Mouse (Mus musculus): ENCODE measurements at regions not wholly inside any gene's neighbourhood (a gene's known extent, or its start where the extent isn't known, plus 50 kb on each side); places are given as distances from the start of the nearest gene placed in this dataset.
A peak's percentile ranks its signal among the peaks of the same experiment; 100 is the strongest.

GRCm38 (mm10) chr10:17512487-17512886 is 210.5 kb upstream of the Cited2 start:
- ATAC-seq (ENCODE audit: low FRiP score, low read depth) (no peak), DNase-seq (ENCODE audit: low spot score) (no peak)
- no peaks in the 10 kb centered on the region for H3K27me3 ChIP-seq (ENCODE audit: control insufficient read depth, insufficient read depth, low read length)
- no peak for TF ChIP-seq POLR2A (IDR thresholded peaks at IDR 0.05; ENCODE audit: borderline replicate concordance, extremely low read depth, insufficient read depth, insufficient read length)
- no peak overlapping the region for H3K4me2 ChIP-seq (replicated peaks; ENCODE audit: low read depth, low read length, severe bottlenecking)
- H3K9ac ChIP-seq (ENCODE audit: low read depth, low read length, severe bottlenecking): no peak overlapping the region
- H3K27ac ChIP-seq (replicated peaks; ENCODE audit: low read depth, low read length): no peak overlapping the region
- H3K4me3 ChIP-seq (replicated peaks; ENCODE audit: low read length): no peak overlapping the region
- no peaks in the 10 kb centered on the region for H3K9me3 ChIP-seq (ENCODE audit: control insufficient read depth, low read length)
- 25% methylated on average over 3 of the region's 3 CpGs for WGBS
- peaks cover 7% of the 10 kb centered on the region; the same call in 1 of the 2 replicates for H3K4me1 ChIP-seq (ENCODE audit: control insufficient read depth, insufficient read depth, low read length)
- H3K36me3 ChIP-seq (ENCODE audit: control insufficient read depth, insufficient read depth, low read length): no peaks in the 10 kb centered on the region

GRCm38 (mm10) chr10:17513756-17514155 is 209.3 kb upstream of the Cited2 start:
- Histone ChIP-seq H3K4me3 (replicated peaks; ENCODE audit: low read length) (no peak overlapping the region), H3K4me2 (replicated peaks; ENCODE audit: low read depth, low read length, severe bottlenecking) (no peak overlapping the region), H3K27ac (replicated peaks; ENCODE audit: low read depth, low read length) (no peak overlapping the region), H3K9ac (ENCODE audit: low read depth, low read length, severe bottlenecking) (no peak overlapping the region), H3K27me3 (ENCODE audit: control insufficient read depth, insufficient read depth, low read length) (no peaks in the 10 kb centered on the region), H3K9me3 (ENCODE audit: control insufficient read depth, low read length) (no peaks in the 10 kb centered on the region), H3K36me3 (ENCODE audit: control insufficient read depth, insufficient read depth, low read length) (no peaks in the 10 kb centered on the region), H3K4me1 (ENCODE audit: control insufficient read depth, insufficient read depth, low read length) (peaks cover 7% of the 10 kb centered on the region; the same call in 1 of the 2 replicates)
- ATAC-seq (ENCODE audit: low FRiP score, low read depth) (no peak), DNase-seq (ENCODE audit: low spot score) (peak; percentile 22)
- no peak for TF ChIP-seq POLR2A (IDR thresholded peaks at IDR 0.05; ENCODE audit: borderline replicate concordance, extremely low read depth, insufficient read depth, insufficient read length)
- 75% methylated on average over 6 of the region's 6 CpGs for WGBS

- no peak overlapping the region for H3K9ac ChIP-seq (ENCODE audit: low read depth, low read length, severe bottlenecking)
- H3K27ac ChIP-seq (replicated peaks; ENCODE audit: low read depth, low read length): no peak overlapping the region
- no peaks in the 10 kb centered on the region for H3K27me3 ChIP-seq (ENCODE audit: control insufficient read depth, insufficient read depth, low read length)
- 99% methylated on average over 2 of the region's 2 CpGs for WGBS
- no peak for TF ChIP-seq POLR2A (IDR thresholded peaks at IDR 0.05; ENCODE audit: borderline replicate concordance, extremely low read depth, insufficient read depth, insufficient read length)
- H3K9me3 ChIP-seq (ENCODE audit: control insufficient read depth, low read length): no peaks in the 10 kb centered on the region
- no peak for ATAC-seq (ENCODE audit: low FRiP score, low read depth)
- no peak overlapping the region for H3K4me3 ChIP-seq (replicated peaks; ENCODE audit: low read length)
- no peak overlapping the region for H3K4me2 ChIP-seq (replicated peaks; ENCODE audit: low read depth, low read length, severe bottlenecking)
- H3K36me3 ChIP-seq (ENCODE audit: control insufficient read depth, insufficient read depth, low read length): no peaks in the 10 kb centered on the region
- DNase-seq (ENCODE audit: low spot score): no peak
- peaks cover 7% of the 10 kb centered on the region; the same call in 1 of the 2 replicates for H3K4me1 ChIP-seq (ENCODE audit: control insufficient read depth, insufficient read depth, low read length)
These were observed 206.9 kb upstream of the Cited2 start for GRCm38 (mm10) chr10:17516068-17516467.

GRCm38 (mm10) chr10:17518423-17519175 is 204.4 kb upstream of the Cited2 start:
- Histone ChIP-seq H3K4me1 (ENCODE audit: control insufficient read depth, insufficient read depth, low read length) (peaks cover 5% of the 10 kb centered on the region; the same call in 1 of the 2 replicates), H3K4me2 (replicated peaks; ENCODE audit: low read depth, low read length, severe bottlenecking) (no peak overlapping the region), H3K4me3 (replicated peaks; ENCODE audit: low read length) (no peak overlapping the region), H3K9me3 (ENCODE audit: control insufficient read depth, low read length) (no peaks in the 10 kb centered on the region), H3K27ac (replicated peaks; ENCODE audit: low read depth, low read length) (no peak overlapping the region), H3K36me3 (ENCODE audit: control insufficient read depth, insufficient read depth, low read length) (no peaks in the 10 kb centered on the region), H3K9ac (ENCODE audit: low read depth, low read length, severe bottlenecking) (no peak overlapping the region), H3K27me3 (ENCODE audit: control insufficient read depth, insufficient read depth, low read length) (no peaks in the 10 kb centered on the region)
- TF ChIP-seq POLR2A (IDR thresholded peaks at IDR 0.05; ENCODE audit: borderline replicate concordance, extremely low read depth, insufficient read depth, insufficient read length): no peak
- ATAC-seq (ENCODE audit: low FRiP score, low read depth) (no peak), DNase-seq (ENCODE audit: low spot score) (no peak)
- 65% methylated on average over 9 of the region's 9 CpGs for WGBS

GRCm38 (mm10) chr10:17522026-17522541 is 200.9 kb upstream of the Cited2 start:
- Histone ChIP-seq H3K27ac (replicated peaks; ENCODE audit: low read depth, low read length) (no peak overlapping the region; the same call in none of the 2 replicates), H3K27me3 (ENCODE audit: control insufficient read depth, insufficient read depth, low read length) (no peaks in the 10 kb centered on the region), H3K9ac (ENCODE audit: low read depth, low read length, severe bottlenecking) (no peak overlapping the region), H3K4me3 (replicated peaks; ENCODE audit: low read length) (no peak overlapping the region), H3K4me1 (ENCODE audit: control insufficient read depth, insufficient read depth, low read length) (peaks cover 5% of the 10 kb centered on the region; the same call in 1 of the 2 replicates), H3K4me2 (replicated peaks; ENCODE audit: low read depth, low read length, severe bottlenecking) (0 out of 2 replicates have a peak overlapping the region, but pooled peaks have one; percentile 0), H3K9me3 (ENCODE audit: control insufficient read depth, low read length) (no peaks in the 10 kb centered on the region), H3K36me3 (ENCODE audit: control insufficient read depth, insufficient read depth, low read length) (no peaks in the 10 kb centered on the region)
- WGBS: 18% methylated on average over 5 of the region's 5 CpGs
- ATAC-seq (ENCODE audit: low FRiP score, low read depth) (peak; percentile 53; the same call in 1 of the 2 replicates), DNase-seq (ENCODE audit: low spot score) (peak; percentile 78)
- TF ChIP-seq POLR2A (IDR thresholded peaks at IDR 0.05; ENCODE audit: borderline replicate concordance, extremely low read depth, insufficient read depth, insufficient read length): no peak

All from limb, embryonic 14.5 days (tissue).